Mouse (Mus musculus): ENCODE results near the gene Smyd3.

Gene Smyd3

DNA sequence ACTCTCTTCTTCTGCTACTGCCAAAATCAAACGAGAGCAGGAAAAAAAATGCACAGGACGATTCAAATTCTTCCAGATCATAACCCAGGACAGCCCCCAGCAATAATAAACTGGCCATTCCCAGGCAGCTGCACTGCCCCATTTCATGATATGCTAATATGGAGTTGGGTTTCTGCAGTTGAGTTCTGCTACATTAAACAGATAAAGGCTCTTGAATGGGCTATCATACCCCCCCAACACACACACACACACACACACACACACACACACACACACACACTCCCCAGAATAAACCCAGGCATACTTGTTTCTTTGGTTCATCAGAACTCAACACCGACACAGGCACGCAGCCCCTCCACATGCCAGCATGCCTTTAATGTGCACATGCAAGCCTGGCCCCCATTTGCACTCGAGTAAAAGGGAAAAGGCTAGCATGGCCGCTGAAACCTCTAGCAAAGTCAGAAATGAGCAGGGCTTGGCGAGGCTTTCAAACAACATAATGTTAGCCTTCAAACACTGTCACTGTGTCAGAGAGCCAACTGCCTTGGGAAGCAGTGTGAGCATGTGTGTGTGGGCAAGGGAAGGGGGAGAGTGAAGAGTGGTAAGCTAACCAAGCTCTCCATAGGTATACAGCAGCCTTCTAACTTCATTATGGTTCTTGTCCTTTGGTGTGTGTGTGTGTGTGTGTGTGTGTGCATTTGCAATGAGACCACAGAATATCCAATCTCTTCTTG, 513.5 kb downstream of the Smyd3 start:
- in situ Hi-C loops (cut with MboI; ENCODE audit: unreplicated experiment in 2 of 2) = no loop called here

DNA sequence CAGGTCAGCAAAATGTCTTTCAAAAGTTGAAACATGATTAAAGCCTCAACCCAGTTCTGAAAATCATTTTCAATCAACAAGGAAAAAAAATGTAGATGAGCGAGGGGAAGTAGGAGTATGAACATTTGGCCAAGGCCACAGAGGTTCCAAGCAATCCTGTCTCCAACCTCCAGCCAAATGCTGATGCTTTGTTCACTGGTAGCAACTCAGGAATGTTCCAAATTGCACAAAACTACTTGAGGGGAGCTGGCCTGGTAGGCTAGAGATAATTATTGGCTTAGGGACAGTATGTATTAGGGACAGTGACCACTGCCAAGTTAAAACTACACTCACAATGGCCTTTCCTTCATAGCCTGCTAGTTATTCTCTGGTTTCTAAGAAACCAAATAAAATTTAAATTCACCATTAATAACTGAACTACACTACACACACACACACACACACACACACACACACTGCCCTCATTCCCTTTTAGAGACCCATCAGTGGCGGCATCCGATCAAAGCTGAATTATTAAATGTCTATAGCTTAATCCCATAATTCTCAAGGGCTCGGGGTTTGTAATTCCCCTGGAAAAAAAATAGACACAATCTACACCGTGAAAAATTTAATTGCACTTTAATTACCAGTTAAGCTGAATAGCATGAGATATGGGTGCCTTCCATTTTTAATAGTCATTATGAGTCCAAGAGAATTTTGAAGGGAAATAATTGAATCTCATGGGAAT, 514.3 kb downstream of the Smyd3 start:
- in situ Hi-C loops (cut with MboI; ENCODE audit: unreplicated experiment in 2 of 2) = no loop called here

DNA sequence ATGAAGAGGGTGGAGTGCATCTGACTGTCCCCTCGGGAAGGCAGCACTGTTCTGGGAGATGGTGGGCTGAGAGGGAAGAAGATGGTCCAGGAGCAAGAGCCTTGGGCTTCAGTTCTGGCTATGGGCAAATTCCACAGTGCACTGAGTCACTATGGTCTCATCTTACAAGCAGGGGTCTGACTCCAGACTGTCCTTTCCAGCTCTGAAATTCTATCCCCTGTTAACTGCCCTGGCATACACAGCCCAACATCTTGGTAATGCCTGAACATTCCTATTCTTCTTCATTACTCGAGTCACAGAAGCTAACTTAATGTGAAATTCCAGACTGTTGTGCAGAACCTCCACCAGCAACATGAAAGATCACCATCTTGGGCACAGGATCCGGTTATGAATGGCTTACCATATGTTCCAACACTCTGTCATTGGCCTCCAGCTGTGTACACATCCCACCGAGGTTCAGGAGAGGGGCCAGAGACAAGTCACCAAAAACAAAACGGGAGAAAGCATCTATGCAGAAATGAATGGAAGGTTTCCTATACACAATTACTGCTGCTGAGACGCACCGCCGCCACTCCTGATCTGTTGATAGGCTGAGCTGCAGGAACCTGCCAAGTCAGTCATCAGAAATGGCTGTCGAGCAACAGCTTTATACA, 517.8 kb downstream of the Smyd3 start:
- in situ Hi-C loops (cut with MboI; ENCODE audit: unreplicated experiment in 2 of 2) = no loop called here

DNA sequence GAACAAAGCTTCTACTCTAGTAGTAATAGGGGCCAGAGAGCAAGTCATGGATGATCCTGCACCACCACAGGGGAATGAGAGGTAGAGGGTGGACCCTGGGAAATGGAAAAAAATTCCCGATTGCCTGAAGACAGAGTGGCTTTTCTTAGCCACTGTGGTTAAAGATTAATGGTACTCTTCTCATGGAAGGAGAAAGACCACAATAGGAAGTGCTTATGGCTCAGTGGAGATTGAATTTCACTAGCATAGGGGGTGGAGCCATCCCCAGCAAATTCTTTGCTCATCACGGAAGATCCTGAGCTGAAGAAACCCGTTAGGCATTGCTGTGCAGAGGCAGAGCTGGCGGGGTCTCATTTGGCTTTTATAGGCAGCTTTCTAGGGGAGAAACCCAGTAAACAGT, 520.0 kb downstream of the Smyd3 start:
- in situ Hi-C loops (cut with MboI; ENCODE audit: unreplicated experiment in 2 of 2) = no loop called here

DNA sequence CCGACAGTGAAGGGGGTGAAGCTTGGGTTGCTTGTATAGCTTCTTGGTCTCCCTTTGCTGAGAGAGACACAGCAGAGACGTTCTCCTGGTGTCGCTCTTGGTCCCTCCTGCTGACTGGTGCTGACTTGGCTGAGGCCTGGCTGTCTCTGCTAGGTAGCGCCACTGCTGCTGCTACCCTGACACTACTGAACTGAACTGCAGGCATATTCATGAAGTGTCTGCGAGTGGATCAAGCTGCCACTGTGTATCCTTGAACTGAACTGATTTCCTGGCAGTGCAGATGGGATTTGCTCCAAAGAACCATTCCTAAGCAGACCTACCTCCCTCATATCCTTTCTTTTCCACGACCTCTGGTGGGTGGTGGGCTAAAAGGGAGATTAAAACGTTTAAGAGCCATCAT, 523.6 kb downstream of the Smyd3 start:
- in situ Hi-C loops (cut with MboI; ENCODE audit: unreplicated experiment in 2 of 2) = no loop called here

DNA sequence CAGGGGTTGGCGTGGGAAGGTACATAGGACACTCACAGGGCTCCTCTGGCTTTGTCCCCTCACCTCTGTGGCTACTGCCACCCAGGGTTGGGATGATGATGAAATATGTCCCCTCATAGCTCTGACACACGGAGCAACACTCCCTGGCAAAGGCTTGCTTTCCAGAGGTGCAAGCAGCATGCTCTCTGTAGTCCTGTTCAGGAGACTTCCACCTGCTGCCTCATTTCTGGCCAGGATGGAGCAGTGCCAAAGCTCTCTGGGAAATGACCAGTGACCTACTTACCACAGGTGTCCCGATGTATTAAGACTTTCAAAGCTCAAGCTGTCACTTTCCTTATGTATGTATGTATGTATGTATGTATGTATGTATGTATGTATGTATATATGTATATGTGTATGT, 525.3 kb downstream of the Smyd3 start:
- in situ Hi-C loops (cut with MboI; ENCODE audit: unreplicated experiment in 2 of 2) = no loop called here

DNA sequence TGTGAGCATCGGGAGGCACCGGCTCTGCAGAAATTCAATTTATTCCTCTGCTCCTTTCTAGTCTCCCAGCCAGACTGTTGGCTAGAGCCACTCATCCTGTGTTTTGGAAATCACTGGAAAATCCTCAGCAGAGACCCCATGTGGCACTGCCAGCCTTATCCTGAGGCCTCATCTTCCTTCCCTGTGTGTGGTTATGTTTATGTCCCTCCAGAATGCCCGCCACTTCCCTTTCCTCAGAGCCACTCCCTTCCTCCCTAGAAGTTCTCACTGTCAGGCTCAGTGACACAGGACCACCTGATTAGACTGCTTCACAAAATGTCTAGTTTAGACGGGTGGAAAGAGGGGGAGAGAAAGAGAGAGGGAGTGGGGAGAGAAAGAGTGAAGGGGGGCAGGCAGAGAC, 526.4 kb downstream of the Smyd3 start:
- in situ Hi-C loops (cut with MboI; ENCODE audit: unreplicated experiment in 2 of 2) = no loop called here

DNA sequence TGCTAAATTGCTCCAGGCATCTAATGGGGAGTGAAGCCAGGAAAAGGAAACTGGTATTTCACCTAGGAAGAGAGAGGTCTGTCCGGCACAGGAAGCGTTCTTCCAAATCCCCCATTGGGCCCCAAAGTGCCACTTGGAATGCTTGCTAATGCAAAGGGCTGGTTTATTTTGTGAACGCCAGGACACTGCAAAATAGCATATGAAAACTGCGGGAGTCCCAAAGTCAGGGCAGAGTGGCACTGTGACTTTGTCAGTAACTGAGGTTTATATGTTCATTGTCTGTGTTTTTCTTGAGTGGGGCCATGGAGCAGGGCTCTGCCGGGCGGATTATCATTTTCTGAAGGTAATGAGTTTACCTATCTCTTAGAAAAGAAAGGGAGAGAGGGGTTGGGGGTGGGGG, 526.8 kb downstream of the Smyd3 start:
- in situ Hi-C loops (cut with MboI; ENCODE audit: unreplicated experiment in 2 of 2) = no loop called here

DNA sequence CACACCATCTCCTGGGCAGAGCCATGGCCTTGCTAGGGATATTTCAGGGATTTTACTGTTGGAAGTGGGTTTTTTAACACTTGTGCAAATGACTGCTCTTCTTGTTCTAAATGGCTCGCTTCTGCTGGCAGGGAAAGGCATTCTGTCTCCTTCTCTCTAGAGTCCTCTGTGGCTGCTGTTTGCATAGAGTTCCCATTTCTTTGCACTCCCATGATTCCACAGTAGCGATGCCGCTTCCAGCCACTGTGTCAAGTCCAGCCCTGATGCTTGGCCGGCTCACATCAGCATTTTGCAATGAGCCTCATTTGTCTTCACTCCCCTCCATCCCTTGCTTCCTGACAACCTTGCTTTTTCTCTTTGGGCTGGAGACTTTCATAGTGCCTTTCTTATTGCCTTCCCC, 528.4 kb downstream of the Smyd3 start:
- in situ Hi-C loops (cut with MboI; ENCODE audit: unreplicated experiment in 2 of 2) = no loop called here

DNA sequence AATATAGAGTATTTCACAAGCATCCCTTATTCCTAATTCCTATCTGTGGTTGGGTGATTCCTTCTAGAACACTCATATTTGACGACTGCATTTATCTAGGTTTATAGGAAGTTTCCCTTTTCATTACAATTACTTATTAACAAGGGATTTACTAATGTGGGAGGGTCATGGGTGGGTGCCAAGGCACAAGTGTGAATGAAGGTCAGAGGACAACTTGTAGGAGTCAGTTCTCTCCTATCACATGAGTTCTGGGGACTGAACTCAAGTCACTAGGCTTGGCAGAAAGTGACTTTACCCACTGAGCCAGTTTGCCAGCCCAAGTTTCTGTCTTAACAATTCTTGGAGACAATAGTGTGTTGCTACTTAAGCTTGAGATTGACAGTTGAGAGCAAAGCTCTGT, 529.7 kb downstream of the Smyd3 start:
- in situ Hi-C loops (cut with MboI; ENCODE audit: unreplicated experiment in 2 of 2) = no loop called here

DNA sequence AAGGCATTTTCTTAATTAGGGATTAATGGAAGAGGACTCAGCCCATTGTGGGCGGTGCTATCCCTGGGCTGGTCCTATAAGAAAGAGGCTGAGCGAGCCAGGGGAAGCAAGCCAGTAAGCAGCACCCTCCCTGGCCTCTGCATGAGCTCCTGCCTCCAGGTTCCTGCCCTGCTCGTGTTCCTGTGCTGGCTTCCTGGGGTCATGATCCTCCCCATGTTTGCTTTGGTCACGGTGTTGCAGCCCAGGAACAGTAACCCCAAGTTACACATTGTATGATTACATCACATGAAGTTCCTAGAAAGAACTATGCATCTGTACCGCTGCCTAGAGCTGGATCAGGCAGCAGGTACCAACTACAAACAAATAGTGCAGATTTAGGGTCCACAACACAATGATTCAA, 536.2 kb downstream of the Smyd3 start:
- in situ Hi-C loops (cut with MboI; ENCODE audit: unreplicated experiment in 2 of 2) = no loop called here

DNA sequence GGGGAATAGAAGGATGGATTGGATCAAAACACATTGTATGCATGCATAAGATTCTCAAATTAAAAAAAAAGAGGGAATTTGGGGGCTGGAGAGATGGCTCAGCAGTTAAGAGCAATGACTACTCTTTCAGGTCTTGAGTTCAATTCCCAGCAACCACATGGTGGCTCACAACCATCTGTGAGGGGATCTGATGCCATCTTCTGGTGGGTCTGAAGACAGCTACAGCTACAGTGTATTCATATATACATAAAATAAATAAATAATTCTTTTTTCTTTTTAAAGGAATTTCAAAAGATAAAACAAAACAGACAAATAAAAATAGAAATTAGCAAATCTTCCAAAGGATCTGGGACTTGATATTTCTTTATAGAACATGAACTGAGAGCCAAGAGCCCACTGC, 537.7 kb downstream of the Smyd3 start:
- in situ Hi-C loops (cut with MboI; ENCODE audit: unreplicated experiment in 2 of 2) = no loop called here

DNA sequence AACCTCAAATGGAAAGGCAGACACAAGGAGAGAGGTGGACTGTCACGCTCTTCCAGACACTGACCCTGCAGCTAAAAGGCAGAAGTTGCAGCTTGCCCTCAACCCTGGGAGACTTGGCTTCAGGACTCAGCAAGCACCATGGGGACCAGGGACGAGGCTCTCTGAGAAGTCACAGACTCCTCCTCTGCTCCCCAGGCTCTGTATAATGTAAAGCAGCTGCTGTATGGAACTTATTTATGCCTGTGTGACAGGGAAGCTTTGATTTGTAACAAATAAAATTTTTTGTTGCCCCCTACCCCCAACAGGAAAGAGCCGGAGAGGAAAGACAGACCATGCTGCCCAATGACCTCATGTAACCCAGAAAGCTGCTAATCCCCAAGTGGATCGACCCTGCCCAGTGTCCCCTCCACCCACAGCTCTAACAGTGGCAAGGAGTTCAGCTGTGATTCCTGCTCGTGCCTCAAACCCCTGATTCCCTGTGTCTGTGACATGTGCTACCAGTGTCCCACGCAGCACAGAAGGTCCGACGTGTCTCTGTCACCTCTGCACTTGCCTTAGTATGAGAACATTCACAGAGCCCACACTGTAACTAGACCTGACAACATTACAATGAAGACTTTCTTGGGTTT, 539.1 kb downstream of the Smyd3 start:
- in situ Hi-C loops (cut with MboI; ENCODE audit: unreplicated experiment in 2 of 2) = no loop called here

DNA sequence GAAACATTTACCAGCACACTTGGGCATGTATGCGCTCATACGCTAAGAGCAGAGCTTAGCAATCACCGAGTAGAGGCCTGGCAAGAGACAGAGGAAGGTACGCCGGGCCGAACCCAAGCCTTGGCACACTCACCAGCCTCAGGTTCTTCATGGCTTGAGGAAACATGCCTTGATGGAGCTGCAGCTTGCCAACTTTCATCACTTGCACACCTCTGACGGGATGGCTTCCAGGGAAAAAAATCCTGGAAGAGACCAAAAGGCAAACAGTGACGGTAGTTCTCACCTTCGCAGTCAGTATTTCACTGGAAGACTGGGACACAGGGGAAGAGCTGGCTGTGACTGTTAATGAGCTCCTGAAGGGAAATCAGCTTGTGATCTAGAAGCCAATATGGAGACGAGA, 545.8 kb downstream of the Smyd3 start:
- in situ Hi-C loops (cut with MboI; ENCODE audit: unreplicated experiment in 2 of 2) = no loop called here

DNA sequence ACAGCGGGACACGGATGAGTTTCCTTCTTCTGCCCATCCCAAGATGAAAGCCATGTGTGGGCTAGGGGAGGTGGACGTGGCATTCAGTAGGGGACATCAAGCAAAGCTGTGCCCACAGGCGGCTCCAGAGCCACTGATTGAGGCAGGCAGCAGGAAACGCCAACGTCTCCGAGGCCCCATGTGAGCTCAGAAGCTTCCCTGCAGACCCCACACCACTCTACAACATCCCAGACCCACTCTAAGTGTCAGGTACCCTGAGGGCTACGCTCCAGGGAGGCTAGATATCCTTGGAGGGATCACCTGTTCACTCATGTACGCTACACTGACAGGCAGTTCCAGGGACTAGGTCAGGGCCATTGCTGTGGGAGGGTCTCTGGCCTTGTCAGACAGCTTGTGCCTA, 556.2 kb downstream of the Smyd3 start:
- in situ Hi-C loops (cut with MboI; ENCODE audit: unreplicated experiment in 2 of 2) = no loop called here

DNA sequence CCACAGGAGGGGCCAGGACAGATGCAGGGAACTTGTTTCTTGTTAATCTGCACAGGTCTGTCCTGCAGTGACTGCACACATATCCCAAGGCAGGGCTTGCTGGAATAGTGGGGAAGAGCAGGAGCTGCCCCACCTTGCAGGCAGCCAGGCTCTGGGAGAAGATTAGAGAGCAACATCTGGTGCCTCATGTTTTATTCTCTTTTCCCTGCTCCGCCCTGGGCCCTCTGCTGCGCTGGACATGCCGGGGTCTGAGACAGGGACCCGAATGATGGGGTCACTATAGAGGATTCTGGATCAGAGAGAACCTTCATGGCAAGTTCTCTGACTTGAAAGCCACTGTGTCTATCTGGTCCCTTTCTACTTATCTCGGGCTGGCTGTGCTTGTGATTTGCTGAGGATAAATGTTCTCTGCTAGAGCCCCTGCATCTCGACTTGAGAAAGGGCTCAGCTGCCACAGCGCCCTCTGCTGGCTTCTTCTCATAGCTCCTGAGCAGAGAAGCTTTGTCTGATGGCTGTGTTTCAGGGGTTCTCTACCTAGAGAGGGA, 557.8 kb downstream of the Smyd3 start:
- in situ Hi-C loops (cut with MboI; ENCODE audit: unreplicated experiment in 2 of 2) = no loop called here

DNA sequence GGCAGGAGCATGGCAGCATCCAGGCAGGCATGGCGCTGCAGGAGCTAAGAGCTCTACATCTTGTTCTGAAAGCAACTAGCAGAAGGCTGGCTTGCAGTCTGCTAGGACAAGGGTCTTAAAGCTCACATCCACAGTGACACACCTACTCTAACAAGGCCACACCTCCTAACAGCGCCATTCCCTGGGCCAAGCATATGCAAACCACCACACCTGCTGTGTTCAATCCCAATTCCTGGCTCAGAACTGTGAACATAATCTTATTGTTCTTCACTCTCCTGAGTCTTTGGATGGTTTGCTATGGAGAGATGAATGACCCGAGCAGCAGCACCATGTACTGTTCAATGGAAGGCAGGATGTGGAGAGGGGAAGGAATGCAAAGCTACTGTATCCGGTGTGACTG, 559.2 kb downstream of the Smyd3 start:
- in situ Hi-C loops (cut with MboI; ENCODE audit: unreplicated experiment in 2 of 2) = no loop called here

DNA sequence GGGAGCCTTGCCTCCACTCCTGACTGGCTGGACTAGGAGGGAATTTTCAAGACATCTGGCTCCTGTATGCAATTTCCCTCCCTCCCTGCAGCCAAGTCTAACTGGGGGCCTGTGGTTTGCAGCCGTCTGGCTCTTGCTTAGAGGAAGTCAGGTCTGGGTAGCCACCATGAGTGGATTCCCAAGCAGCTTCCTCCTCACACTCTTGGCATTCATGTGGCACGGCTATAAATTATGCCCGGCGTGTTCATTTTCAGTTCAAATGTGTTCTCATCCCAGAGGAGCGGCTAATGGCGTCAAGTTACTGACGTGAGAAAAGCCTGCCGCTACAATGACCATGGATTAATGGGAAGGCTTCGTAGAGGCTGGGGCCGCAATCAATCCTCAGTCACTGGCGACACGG, 564.9 kb downstream of the Smyd3 start:
- in situ Hi-C loops (cut with MboI; ENCODE audit: unreplicated experiment in 2 of 2) = no loop called here

DNA sequence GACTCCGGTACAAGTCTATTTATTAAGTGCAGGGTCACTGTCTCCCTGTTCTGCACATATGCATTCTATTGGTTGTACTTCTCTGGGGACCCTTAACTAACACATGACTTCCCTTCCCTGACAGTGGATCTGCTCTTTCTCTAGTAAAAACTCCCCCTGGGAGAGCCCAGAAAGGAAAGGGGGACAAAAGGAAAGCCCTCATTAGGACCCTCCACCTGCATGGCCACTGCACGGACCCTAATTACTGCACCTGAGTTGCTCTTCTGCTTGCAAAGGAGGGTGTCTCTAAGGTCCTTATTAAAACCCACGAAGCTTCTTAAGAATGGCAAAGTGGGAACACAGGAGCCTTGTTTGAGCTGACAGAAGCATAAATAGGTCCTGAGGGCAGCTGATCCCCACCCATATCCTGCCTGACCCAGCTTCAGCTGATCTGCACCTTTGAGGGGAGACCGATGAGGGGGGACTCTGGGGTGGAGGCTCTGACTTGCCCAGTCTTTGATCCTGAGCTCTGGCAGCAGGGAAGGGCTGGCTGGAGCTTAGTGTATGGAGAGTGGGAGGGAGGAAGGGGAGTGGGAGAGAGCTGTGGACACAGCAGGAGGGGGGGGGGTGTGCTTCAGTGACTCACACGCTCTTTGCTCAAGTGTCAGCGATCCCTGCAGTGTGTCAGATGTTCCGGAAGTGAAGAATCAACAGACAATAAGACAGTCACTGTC, 575.4 kb downstream of the Smyd3 start:
- in situ Hi-C loops (cut with MboI; ENCODE audit: unreplicated experiment in 2 of 2) = no loop called here

DNA sequence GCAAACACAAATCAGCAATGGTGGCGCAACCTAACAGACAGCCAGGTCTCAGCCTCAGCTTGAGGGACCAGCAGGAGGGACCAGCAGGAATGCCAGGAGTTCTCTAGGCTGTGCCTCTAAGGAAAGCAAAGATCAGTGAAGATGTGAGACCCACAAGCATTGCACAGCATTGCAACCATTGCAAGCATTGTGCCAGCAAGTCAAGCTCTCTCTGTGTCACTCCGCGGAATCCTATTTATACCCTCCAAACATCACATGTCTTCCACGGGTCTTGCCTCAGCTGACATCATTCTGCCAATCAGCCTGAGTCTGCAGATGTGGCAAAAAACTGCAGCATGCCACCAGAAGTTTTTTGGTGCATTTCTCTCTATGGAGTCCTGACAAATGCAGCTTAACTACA, 577.5 kb downstream of the Smyd3 start:
- in situ Hi-C loops (cut with MboI; ENCODE audit: unreplicated experiment in 2 of 2) = no loop called here

DNA sequence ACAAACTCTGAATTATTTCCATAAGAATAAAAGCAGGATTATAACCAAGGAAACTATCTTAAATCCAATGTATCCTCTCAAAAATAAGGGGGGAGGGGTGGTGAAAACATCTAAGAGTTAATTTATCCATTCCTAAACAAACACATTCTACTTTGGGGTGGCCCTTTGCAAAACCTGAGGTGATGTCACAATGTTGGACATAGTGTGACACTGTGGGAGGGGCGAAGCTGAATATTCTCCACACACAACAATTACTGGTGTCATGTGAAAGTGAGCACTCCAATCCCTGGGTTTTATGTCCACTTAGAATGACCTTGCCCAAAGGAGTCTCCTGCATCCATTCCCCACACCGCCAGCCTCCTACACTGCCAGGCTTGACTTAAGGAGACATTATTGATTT, 580.9 kb downstream of the Smyd3 start:
- in situ Hi-C loops (cut with MboI; ENCODE audit: unreplicated experiment in 2 of 2) = no loop called here

All from v-Abl transformed pro-B cells (cell line).